Mouse (Mus musculus) myocyte (in vitro differentiated cells): ENCODE data around the gene Evx2. TPM values are rescaled to one million over a fixed set of nuclear protein-coding genes. Genes with fewer than 3 reads are reported as not detected.

Experiments
- H3K27me3 ChIP-seq: one replicate; pipeline ENCODE4 v1.6.1; 2011; ENCODE audit not compliant: control insufficient read depth, insufficient read depth, insufficient read length
- H3K36me3 ChIP-seq: one replicate; pipeline ENCODE4 v1.6.1; 2011; ENCODE audit not compliant: control insufficient read depth, insufficient read depth
- H3K4me2 ChIP-seq: one replicate; pipeline ENCODE4 v1.6.1; 2011; ENCODE audit warnings: low read depth, control low read depth
- H3K4me3 ChIP-seq: one replicate; pipeline ENCODE4 v1.5.1; 2011; ENCODE audit warnings: mild to moderate bottlenecking, control low read depth, moderate library complexity
- H3K79me2 ChIP-seq: one replicate; pipeline ENCODE4 v1.6.1; 2011; ENCODE audit not compliant: control insufficient read depth, insufficient read depth
- H3ac ChIP-seq: one replicate; pipeline ENCODE4 v1.6.1; 2011; ENCODE audit not compliant: control insufficient read depth, insufficient read length
- CEBPB ChIP-seq: IDR thresholded peaks from 2 replicates; pipeline ENCODE4 v1.6.1; 2011; ENCODE audit warnings: mild to moderate bottlenecking, moderate library complexity; ENCODE audit not compliant: poor library complexity, insufficient read depth, severe bottlenecking
- E2F4 ChIP-seq: IDR thresholded peaks from one replicate; pipeline ENCODE4 v1.6.1; 2011; ENCODE audit warnings: mild to moderate bottlenecking, control low read depth, moderate library complexity; ENCODE audit not compliant: insufficient read depth
- MAX ChIP-seq: IDR thresholded peaks from one replicate; pipeline ENCODE4 v1.6.1; 2011; ENCODE audit warnings: low read depth, mild to moderate bottlenecking, control low read depth
- MYOD1 ChIP-seq, 3 experiments: IDR thresholded peaks; one replicate each; pipeline ENCODE4 v1.6.1; 2011; ENCODE audit warnings: control low read depth in 2 of 3, low read depth in 2 of 3, mild to moderate bottlenecking in 2 of 3, moderate library complexity in 1 of 3; ENCODE audit not compliant: insufficient read length in 2 of 3, control insufficient read depth in 1 of 3
- MYOG ChIP-seq, 3 experiments: IDR thresholded peaks; one replicate each; pipeline ENCODE4 v1.6.1; 2011; ENCODE audit warnings: control low read depth in 2 of 3, low read depth in 2 of 3, mild to moderate bottlenecking in 2 of 3; ENCODE audit not compliant: insufficient read length in 2 of 3, control insufficient read depth in 1 of 3, insufficient read depth in 1 of 3
- POLR2A ChIP-seq: IDR thresholded peaks from one replicate; pipeline ENCODE4 v1.6.1; 2011; ENCODE audit warnings: low read depth, mild to moderate bottlenecking, control low read depth, moderate library complexity; ENCODE audit not compliant: insufficient read length
- POLR2AphosphoS2 ChIP-seq: IDR thresholded peaks from one replicate; pipeline ENCODE4 v1.6.1; 2011; ENCODE audit warnings: low read depth, control low read depth; ENCODE audit not compliant: insufficient read length
- REST ChIP-seq: IDR thresholded peaks from one replicate; pipeline ENCODE4 v1.6.1; 2011; ENCODE audit warnings: mild to moderate bottlenecking, control low read depth, moderate library complexity; ENCODE audit not compliant: insufficient read depth, insufficient read length
- SRF ChIP-seq: IDR thresholded peaks from one replicate; pipeline ENCODE4 v1.6.1; 2011; ENCODE audit warnings: low read depth; ENCODE audit not compliant: control insufficient read depth, insufficient read length
- TCF12 ChIP-seq: IDR thresholded peaks from one replicate; pipeline ENCODE4 v1.6.1; 2011; ENCODE audit warnings: mild to moderate bottlenecking, control low read depth; ENCODE audit not compliant: poor library complexity, insufficient read depth, severe bottlenecking
- TCF3 ChIP-seq: IDR thresholded peaks from one replicate; pipeline ENCODE4 v1.6.1; 2011; ENCODE audit warnings: low read depth, control low read depth; ENCODE audit not compliant: insufficient read length
- USF1 ChIP-seq: IDR thresholded peaks from one replicate; pipeline ENCODE4 v1.6.1; 2011; ENCODE audit warnings: low read depth, mild to moderate bottlenecking, control low read depth, moderate library complexity
- polyA plus RNA-seq: library from polyadenylated mRNA; unstranded; fragments of >200 nt; fragmentation: generic; extraction: Trizol; gene quantifications from one replicate; pipeline ENCODE4 v1.2.1, GENCODE M21; 2012; ENCODE audit warnings: missing spikeins

Evx2 gene
- polyA plus RNA-seq, 1 experiment, result not detected

- Histone ChIP-seq H3K27me3 (peaks cover 48% of the 10 kb centered on the region), H3K4me2 (no peak overlapping the region), H3K36me3 (no peaks in the 10 kb centered on the region), H3K4me3 (no peak overlapping the region), H3K79me2 (no peaks in the 10 kb centered on the region), H3ac (no peak overlapping the region)
- TF ChIP-seq SRF (no peak), TCF12 (no peak), MYOG (IDR thresholded peaks at IDR 0.05; ENCODE audit: control insufficient read depth in 1 of 3, insufficient read depth in 1 of 3, insufficient read length in 2 of 3, low read depth in 2 of 3) (no peak), REST (no peak), POLR2AphosphoS2 (no peak), MAX (no peak), USF1 (no peak)
Observed at GRCm38 (mm10) chr2:74657251-74658023, 1.9 kb downstream of the Evx2 start.

- Histone ChIP-seq H3K4me2 (no peak overlapping the region), H3ac (no peak overlapping the region), H3K79me2 (no peaks in the 10 kb centered on the region), H3K36me3 (no peaks in the 10 kb centered on the region), H3K4me3 (no peak overlapping the region), H3K27me3 (peaks cover 43% of the 10 kb centered on the region)
- TF ChIP-seq SRF (no peak), MAX (no peak), TCF3 (no peak), POLR2AphosphoS2 (no peak), MYOG (IDR thresholded peaks at IDR 0.05; ENCODE audit: control insufficient read depth in 1 of 3, insufficient read depth in 1 of 3, insufficient read length in 2 of 3, low read depth in 2 of 3) (no peak), MYOD1 (IDR thresholded peaks at IDR 0.05; ENCODE audit: control insufficient read depth in 1 of 3, insufficient read length in 2 of 3, low read depth in 2 of 3) (no peak), REST (no peak), E2F4 (no peak), POLR2A (no peak), CEBPB (no peak), USF1 (no peak), TCF12 (no peak)
Observed at GRCm38 (mm10) chr2:74656632-74657021, 2.7 kb downstream of the Evx2 start.

GRCm38 (mm10) chr2:74655821-74656631 lies 3.3 kb downstream of the Evx2 start:
- Histone ChIP-seq H3K4me3 (no peak overlapping the region), H3K4me2 (no peak overlapping the region), H3ac (no peak overlapping the region), H3K27me3 (peaks cover 42% of the 10 kb centered on the region), H3K36me3 (no peaks in the 10 kb centered on the region), H3K79me2 (no peaks in the 10 kb centered on the region)
- no peak for TF ChIP-seq MAX
- TF ChIP-seq MYOG (IDR thresholded peaks at IDR 0.05; ENCODE audit: control insufficient read depth in 1 of 3, insufficient read depth in 1 of 3, insufficient read length in 2 of 3, low read depth in 2 of 3), result no peak
- TF ChIP-seq POLR2A, result no peak
- no peak for TF ChIP-seq MYOD1 (IDR thresholded peaks at IDR 0.05; ENCODE audit: control insufficient read depth in 1 of 3, insufficient read length in 2 of 3, low read depth in 2 of 3)
- TF ChIP-seq E2F4, result no peak
- no peak for TF ChIP-seq USF1
- no peak for TF ChIP-seq SRF
- no peak for TF ChIP-seq TCF12
- TF ChIP-seq REST, result no peak
- no peak for TF ChIP-seq CEBPB
- TF ChIP-seq POLR2AphosphoS2, result no peak
- no peak for TF ChIP-seq TCF3

GRCm38 (mm10) chr2:74655420-74655781 lies 4.0 kb downstream of the Evx2 start:
- H3ac ChIP-seq, result no peak overlapping the region
- no peaks in the 10 kb centered on the region for H3K36me3 ChIP-seq
- H3K4me3 ChIP-seq, result no peak overlapping the region
- TF ChIP-seq CEBPB, result no peak
- TF ChIP-seq POLR2AphosphoS2, result no peak
- TF ChIP-seq POLR2A, result no peak
- TF ChIP-seq E2F4, result no peak
- no peak for TF ChIP-seq MAX
- TF ChIP-seq TCF3, result no peak
- no peak for TF ChIP-seq TCF12
- no peak for TF ChIP-seq MYOD1 (IDR thresholded peaks at IDR 0.05; ENCODE audit: control insufficient read depth in 1 of 3, insufficient read length in 2 of 3, low read depth in 2 of 3)
- no peak for TF ChIP-seq SRF
- no peak for TF ChIP-seq REST
- TF ChIP-seq USF1, result no peak
- H3K79me2 ChIP-seq, result no peaks in the 10 kb centered on the region
- H3K27me3 ChIP-seq, result peaks cover 38% of the 10 kb centered on the region
- H3K4me2 ChIP-seq, result no peak overlapping the region
